Mouse (Mus musculus) G1E (cell line): Measurements from ENCODE around the gene Cd151.

Experiments used
- CTCF ChIP-seq: IDR thresholded peaks from 2 replicates; pipeline ENCODE4 v1.5.1; 2012; ENCODE audit warnings: low read depth, low read length, inconsistent platforms, mixed read lengths
- GATA1 ChIP-seq: IDR thresholded peaks from 2 replicates; pipeline ENCODE4 v1.6.1; 2012; ENCODE audit warnings: borderline replicate concordance, low read length, inconsistent platforms, mixed read lengths
- POLR2AphosphoS5 ChIP-seq: IDR thresholded peaks from 2 replicates; pipeline ENCODE4 v1.6.1; 2012; ENCODE audit warnings: low read depth, low read length, inconsistent platforms; ENCODE audit not compliant: insufficient replicate concordance
- TAL1 ChIP-seq: conservative IDR thresholded peaks from 2 replicates; pipeline ENCODE4 v1.6.1; 2012; ENCODE audit warnings: low read depth, low read length, inconsistent platforms, mixed read lengths

GRCm38 (mm10) chr7:141469352-141469751 is 2.2 kb downstream of the Cd151 start:
- TF ChIP-seq CTCF (no peak), GATA1 (no peak), TAL1 (no peak), POLR2AphosphoS5 (no peak)
